Mouse (Mus musculus) thymus, postnatal 10 days (tissue): ENCODE results near the gene E130208F15Rik.
A peak's percentile ranks its signal among the peaks of the same experiment; 100 is the strongest.

Experiments
- DNase-seq, 2 experiments: peaks; one replicate each; pipeline ENCODE4 v3.0.0; 2021; ENCODE audit warnings: low spot score in 2 of 2

E130208F15Rik gene

GRCm38 (mm10) chr7:30306083-30306779 is 15.3 kb upstream of the E130208F15Rik start:
- DNase-seq: no peak

- DNase-seq: peak; percentile 87 to 91
Measured at GRCm38 (mm10) chr7:30308076-30309005, 13.2 kb upstream of the E130208F15Rik start, which contains the start of gene Alkbh6. Alkbh6 (plus strand) TSS chr7:30308717.

GRCm38 (mm10) chr7:30309395-30310129 is 12.0 kb upstream of the E130208F15Rik start:
- no peak for DNase-seq

GRCm38 (mm10) chr7:30310136-30310535 is 11.4 kb upstream of the E130208F15Rik start:
- DNase-seq: no peak

- no peak for DNase-seq
Measured at GRCm38 (mm10) chr7:30313666-30314320, 7.7 kb upstream of the E130208F15Rik start.

GRCm38 (mm10) chr7:30314721-30315155 is 6.8 kb upstream of the E130208F15Rik start, which contains the start of gene Syne4:
Syne4 (plus strand) TSS chr7:30314807.
- DNase-seq: no peak

GRCm38 (mm10) chr7:30315559-30316529 is 5.7 kb upstream of the E130208F15Rik start:
- no peak for DNase-seq

GRCm38 (mm10) chr7:30318142-30318541 is 3.4 kb upstream of the E130208F15Rik start:
- no peak for DNase-seq

GRCm38 (mm10) chr7:30320946-30321345 is 594 bp upstream of the E130208F15Rik start:
- no peak for DNase-seq

GRCm38 (mm10) chr7:30322285-30322667 is 736 bp downstream of the E130208F15Rik start:
- peak; percentile 95 to 96 for DNase-seq

- DNase-seq: no peak
Measured at GRCm38 (mm10) chr7:30322865-30323264, 1.3 kb downstream of the E130208F15Rik start.

GRCm38 (mm10) chr7:30323795-30324194 is 2.3 kb downstream of the E130208F15Rik start, which contains the start of gene Sdhaf1:
Sdhaf1 (minus strand) TSS chr7:30323895.
- no peak for DNase-seq

GRCm38 (mm10) chr7:30324300-30324944 is 2.9 kb downstream of the E130208F15Rik start:
- DNase-seq: no peak

- DNase-seq: peak; percentile 44 to 75
Measured at GRCm38 (mm10) chr7:30325364-30325763, 3.8 kb downstream of the E130208F15Rik start.

GRCm38 (mm10) chr7:30326427-30326826 is 4.9 kb downstream of the E130208F15Rik start:
- DNase-seq: no peak

- no peak for DNase-seq
Measured at GRCm38 (mm10) chr7:30327140-30327539, 5.6 kb downstream of the E130208F15Rik start.

- no peak for DNase-seq
Measured at GRCm38 (mm10) chr7:30328379-30328778, 6.8 kb downstream of the E130208F15Rik start.

GRCm38 (mm10) chr7:30331887-30332286 is 10.3 kb downstream of the E130208F15Rik start:
- peak; percentile 73 to 85 for DNase-seq

- no peak for DNase-seq
Measured at GRCm38 (mm10) chr7:30332622-30333259, 11.2 kb downstream of the E130208F15Rik start.
